Mouse (Mus musculus) intestine, embryonic 14.5 days (tissue): ENCODE measurements around the gene Pgap2. TPM values are rescaled to one million over a fixed set of nuclear protein-coding genes. Genes with fewer than 3 reads are reported as not detected.
"Not testable (repeated sequence)": the region's sequence is repeated elsewhere in the genome, so short reads cannot be mapped to it uniquely, and the experiment has no call there.

Experiments
- ATAC-seq: fragments of 200-750 bp; cut with Nextera tagmentation; replicated peaks from 2 replicates; pipeline ENCODE4 v1.8.0; 2017; ENCODE audit warnings: low read depth, moderate number of reproducible peaks, moderate TSS enrichment, moderate library complexity; ENCODE audit not compliant: low FRiP score, low TSS enrichment
- DNase-seq: peaks from one replicate; pipeline ENCODE4 v3.0.0-alpha.2; 2018; ENCODE audit warnings: low spot score
- H3K27ac ChIP-seq: fragments of 300-500 bp; sonication (generic); 2 replicates; pipeline ENCODE4 v1.5.1; 2014; ENCODE audit warnings: low read depth, mild to moderate bottlenecking, control low read depth
- H3K27me3 ChIP-seq: fragments of 300-500 bp; sonication (generic); replicated peaks from 2 replicates; pipeline ENCODE4 v1.6.1; 2014; ENCODE audit warnings: low read length, control low read depth; ENCODE audit not compliant: control insufficient read depth, insufficient read depth
- H3K36me3 ChIP-seq: fragments of 300-500 bp; sonication (generic); 2 replicates; pipeline ENCODE4 v1.6.1; 2014; ENCODE audit warnings: low read length, control low read depth; ENCODE audit not compliant: control insufficient read depth, insufficient read depth
- H3K4me1 ChIP-seq: fragments of 300-500 bp; sonication (generic); replicated peaks from 2 replicates; pipeline ENCODE4 v1.6.1; 2014; ENCODE audit warnings: low read length, control low read depth, mixed read lengths; ENCODE audit not compliant: control insufficient read depth, insufficient read depth
- H3K4me2 ChIP-seq: fragments of 300-500 bp; sonication (generic); 2 replicates; pipeline ENCODE4 v1.6.1; 2014; ENCODE audit warnings: low read length
- H3K4me3 ChIP-seq: fragments of 300-500 bp; sonication (generic); 2 replicates; pipeline ENCODE4 v1.5.1; 2014; ENCODE audit warnings: low read depth, low read length, control low read depth, mixed read lengths
- H3K9ac ChIP-seq: fragments of 300-500 bp; sonication (generic); 2 replicates; pipeline ENCODE4 v1.6.1; 2014; ENCODE audit warnings: mild to moderate bottlenecking, low read length
- H3K9me3 ChIP-seq: fragments of 300-500 bp; sonication (generic); 2 replicates; pipeline ENCODE4 v1.6.1; 2016; ENCODE audit warnings: low read length, control low read depth; ENCODE audit not compliant: control insufficient read depth
- WGBS: fragments of 180-500 bp; shearing (Covaris S2); extraction: QIAGEN DNeasy Blood & Tissue Kit; methylation state at CpG from one replicate; pipeline ENCODE4 v1.1.7; 2014; 5-methylcytosine and 5-hydroxymethylcytosine counted together
- polyA plus RNA-seq: library from polyadenylated mRNA; unstranded; fragments of >200 nt; fragmentation: Nextera tagmentation; extraction: Ambion mirVana; gene quantifications from 2 replicates; pipeline ENCODE4 v1.2.1, GENCODE M21; 2014

Pgap2 gene
- polyA plus RNA-seq, 1 experiment from 2014 or later = 88.9 TPM

DNA sequence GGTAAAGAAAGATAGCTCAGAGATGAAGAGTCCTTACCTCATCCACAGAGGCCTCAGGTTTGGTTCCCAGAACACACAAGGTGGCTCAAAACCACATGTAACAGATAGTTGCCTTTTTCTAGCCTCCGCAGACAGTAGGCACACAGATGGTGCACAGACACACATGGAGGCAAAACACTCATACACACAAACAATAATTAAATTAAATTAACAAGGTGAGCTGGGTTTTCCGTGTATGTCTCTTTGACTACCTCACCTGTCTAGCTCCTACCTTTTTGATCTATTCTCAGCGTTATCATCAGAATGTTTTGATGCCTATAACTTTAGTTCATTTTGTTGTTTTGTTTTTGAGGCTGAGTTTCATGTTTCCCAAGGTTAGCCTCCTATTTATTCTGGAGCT lies 45.9 kb downstream of the Pgap2 start, which contains the start of gene Rhog:
Rhog (minus strand) TSS at position 101 of the 400 bp plus-strand sequence.
- WGBS = 76% methylated on average over 3 of the region's 3 CpGs
- no peak within 1 kb of the TSS for H3K27ac ChIP-seq
- H3K36me3 ChIP-seq = no peaks in the 10 kb centered on the region
- H3K9me3 ChIP-seq = no peaks in the 10 kb centered on the region
- H3K27me3 ChIP-seq = no peaks in the 10 kb centered on the region
- ATAC-seq (no peak), DNase-seq (no peak)
- H3K4me1 ChIP-seq = no peaks in the 10 kb centered on the region
- H3K9ac ChIP-seq = no peak within 1 kb of the TSS
- H3K4me3 ChIP-seq = no peak within 1 kb of the TSS
- H3K4me2 ChIP-seq = no peak within 1 kb of the TSS

DNA sequence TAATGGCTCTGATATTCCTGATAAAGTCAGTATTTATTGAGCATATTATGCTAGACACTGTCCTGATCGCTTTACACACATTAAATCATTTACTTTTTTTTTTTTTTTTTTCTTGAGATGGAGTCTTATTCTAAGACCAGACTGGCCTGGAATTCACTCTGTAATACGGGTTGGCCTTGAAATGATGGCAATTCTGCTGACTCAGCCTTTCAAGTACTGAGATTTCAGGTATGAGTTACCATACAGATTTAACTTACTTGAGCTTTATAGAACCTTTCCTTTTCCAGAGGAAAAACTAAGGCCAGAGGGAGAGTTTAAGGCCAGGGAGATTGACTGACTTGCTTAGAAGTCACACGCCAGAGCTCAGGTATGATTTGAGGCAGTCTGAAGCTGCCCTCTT lies 46.6 kb downstream of the Pgap2 start:
- Histone ChIP-seq H3K4me1 (no peaks in the 10 kb centered on the region), H3K9ac (no peak overlapping the region), H3K27me3 (no peaks in the 10 kb centered on the region), H3K4me2 (no peak overlapping the region), H3K4me3 (no peak overlapping the region), H3K9me3 (no peaks in the 10 kb centered on the region), H3K27ac (no peak overlapping the region), H3K36me3 (no peaks in the 10 kb centered on the region)
- WGBS = 84% methylated on average over 3 of the region's 3 CpGs
- ATAC-seq (no peak), DNase-seq (no peak)

GRCm38 (mm10) chr7:102258189-102258588 lies 48.2 kb downstream of the Pgap2 start:
- WGBS = 23% methylated on average over 4 of the region's 4 CpGs
- no peaks in the 10 kb centered on the region for H3K4me1 ChIP-seq
- H3K9me3 ChIP-seq = no peaks in the 10 kb centered on the region
- DNase-seq (peak; percentile 91), ATAC-seq (peak; percentile 61; the same call in 1 of the 2 replicates)
- no peak overlapping the region for H3K4me2 ChIP-seq
- H3K27ac ChIP-seq = no peak overlapping the region
- no peak overlapping the region for H3K9ac ChIP-seq
- H3K4me3 ChIP-seq = no peak overlapping the region
- no peaks in the 10 kb centered on the region for H3K36me3 ChIP-seq
- H3K27me3 ChIP-seq = no peaks in the 10 kb centered on the region

GRCm38 (mm10) chr7:102258753-102259152 lies 48.7 kb downstream of the Pgap2 start:
- ATAC-seq = no peak
- H3K4me3 ChIP-seq = no peak overlapping the region

GRCm38 (mm10) chr7:102259716-102260479 lies 49.9 kb downstream of the Pgap2 start:
- no peaks in the 10 kb centered on the region for H3K4me1 ChIP-seq
- H3K4me3 ChIP-seq = no peak overlapping the region
- ATAC-seq (no peak), DNase-seq (no peak)
- H3K9me3 ChIP-seq = no peaks in the 10 kb centered on the region
- WGBS = 82% methylated on average over 10 of the region's 10 CpGs
- H3K9ac ChIP-seq = no peak overlapping the region
- no peaks in the 10 kb centered on the region for H3K27me3 ChIP-seq
- no peaks in the 10 kb centered on the region for H3K36me3 ChIP-seq
- H3K27ac ChIP-seq = no peak overlapping the region
- no peak overlapping the region for H3K4me2 ChIP-seq

More at GRCm38 (mm10) chr7:102258753-102259152, 48.7 kb downstream of the Pgap2 start:
- Histone ChIP-seq H3K9me3 (no peaks in the 10 kb centered on the region), H3K9ac (no peak overlapping the region), H3K27ac (no peak overlapping the region), H3K36me3 (no peaks in the 10 kb centered on the region), H3K4me2 (no peak overlapping the region), H3K27me3 (no peaks in the 10 kb centered on the region), H3K4me1 (no peaks in the 10 kb centered on the region)
- WGBS = 80% methylated on average over 3 of the region's 3 CpGs
- DNase-seq = no peak

DNA sequence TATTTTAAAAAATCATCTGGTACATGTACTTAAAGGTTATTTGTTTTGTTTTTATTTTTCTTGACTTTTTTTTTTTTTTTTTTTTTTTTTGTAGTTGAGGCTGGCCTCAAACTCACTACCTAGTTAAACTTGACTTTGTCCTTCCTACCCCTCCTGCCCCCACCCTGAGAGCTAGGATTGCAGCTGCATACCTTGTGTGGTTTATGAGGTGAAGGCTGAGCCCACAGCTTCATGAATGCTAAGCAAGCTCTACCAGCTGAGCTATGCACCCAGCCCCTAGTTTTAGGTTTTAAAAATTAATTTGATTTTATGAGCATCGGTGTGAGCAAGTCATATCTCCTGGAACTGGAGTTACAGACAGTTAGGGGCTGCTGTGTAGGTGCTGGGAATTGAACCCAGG lies 50.5 kb downstream of the Pgap2 start:
- H3K36me3 ChIP-seq = no peaks in the 10 kb centered on the region
- H3K9me3 ChIP-seq = no peaks in the 10 kb centered on the region
- ATAC-seq (no peak), DNase-seq (no peak)
- H3K4me2 ChIP-seq = no peak overlapping the region
- no peak overlapping the region for H3K9ac ChIP-seq
- no peak overlapping the region for H3K4me3 ChIP-seq
- H3K4me1 ChIP-seq = no peaks in the 10 kb centered on the region
- H3K27ac ChIP-seq = no peak overlapping the region
- 97% methylated on average over 1 of the region's 1 CpGs for WGBS
- no peaks in the 10 kb centered on the region for H3K27me3 ChIP-seq

DNA sequence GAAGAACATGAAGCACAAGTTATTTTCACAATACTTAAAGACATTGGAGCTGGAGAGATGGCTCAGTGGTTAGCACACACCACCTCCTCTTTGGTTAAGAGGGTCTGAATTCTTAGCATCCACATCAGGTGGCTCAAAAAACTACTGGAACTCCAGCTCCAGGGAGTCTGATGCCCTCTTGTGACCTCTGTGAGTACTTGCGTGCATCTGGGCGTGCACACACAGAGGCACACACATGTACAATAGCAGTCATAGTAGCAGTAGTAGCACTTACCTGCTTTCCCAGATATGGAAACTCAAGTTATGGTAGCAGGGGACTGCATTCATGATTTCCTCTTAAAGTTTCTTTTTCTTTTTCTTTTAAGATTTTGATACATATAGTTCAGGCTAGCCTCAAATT lies 53.0 kb downstream of the Pgap2 start:
- DNase-seq = no peak
- Histone ChIP-seq H3K36me3 (no peaks in the 10 kb centered on the region), H3K4me2 (no peak overlapping the region), H3K4me1 (no peaks in the 10 kb centered on the region), H3K4me3 (no peak overlapping the region), H3K9ac (no peak overlapping the region), H3K27me3 (no peaks in the 10 kb centered on the region), H3K9me3 (no peaks in the 10 kb centered on the region), H3K27ac (no peak overlapping the region)
- ATAC-seq = no peak
- WGBS = 81% methylated on average over 2 of the region's 2 CpGs

GRCm38 (mm10) chr7:102266021-102266400 lies 56.0 kb downstream of the Pgap2 start:
- not testable (repeated sequence) for H3K27ac ChIP-seq, H3K9me3 ChIP-seq, H3K36me3 ChIP-seq, ATAC-seq, DNase-seq, H3K4me1 ChIP-seq, H3K4me3 ChIP-seq, H3K27me3 ChIP-seq, H3K4me2 ChIP-seq, H3K9ac ChIP-seq
- WGBS = 90% methylated on average over 10 of the region's 10 CpGs
